Mouse (Mus musculus): ENCODE measurements around the gene Esrrg.

Gene Esrrg

DNA sequence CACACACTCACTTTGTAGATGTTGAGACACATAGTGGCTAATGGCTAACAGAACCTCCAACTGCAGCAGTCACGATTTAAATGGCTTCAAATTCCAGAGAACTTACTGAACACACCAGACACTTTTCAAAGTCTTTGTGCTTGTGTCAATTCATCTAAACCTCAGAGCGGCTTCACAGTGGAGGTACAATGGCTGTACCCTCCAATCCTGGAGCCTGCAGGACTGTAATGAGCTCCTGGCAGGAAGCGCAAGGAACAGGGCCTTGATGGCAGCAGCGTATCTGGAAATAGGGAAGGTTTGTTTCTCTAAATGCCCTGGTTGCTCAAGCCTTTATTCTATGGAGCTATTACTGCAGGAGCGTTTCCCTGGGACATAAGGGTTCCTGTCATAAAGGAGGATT, 63.9 kb downstream of the Esrrg start:
- TF ChIP-seq CTCF (conservative IDR thresholded peaks at IDR 0.05; ENCODE audit: low read length) (no peak), POU5F1 (IDR thresholded peaks at IDR 0.05; ENCODE audit: borderline replicate concordance, low read length) (no peak), NANOG (IDR thresholded peaks at IDR 0.05; ENCODE audit: borderline replicate concordance, low read length) (no peak)
- Histone ChIP-seq H3K4me3 (replicated peaks; ENCODE audit: low read length) (no peak overlapping the region), H3K36me3 (ENCODE audit: insufficient read depth, low read length) (no peaks in the 10 kb centered on the region)

DNA sequence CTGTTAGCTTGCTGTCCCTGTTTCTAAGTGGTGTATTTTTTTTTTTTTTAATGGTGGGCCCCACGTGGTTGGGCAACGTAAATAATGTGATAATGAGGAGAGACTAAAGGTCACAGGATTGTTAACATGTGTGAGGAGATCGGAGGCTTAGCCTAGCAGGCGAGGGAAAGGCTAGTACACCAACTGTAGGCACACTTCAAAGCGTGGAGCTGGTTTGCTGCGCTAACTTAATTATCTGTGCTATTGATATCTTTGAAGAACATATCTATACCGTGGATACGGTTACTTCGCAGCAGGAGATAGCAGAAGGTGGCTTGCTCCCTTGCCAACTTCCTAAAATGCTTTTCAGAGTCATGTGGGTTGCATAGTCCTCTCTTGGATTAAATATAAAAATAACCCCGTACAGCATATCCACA, 66.2 kb downstream of the Esrrg start:
- Histone ChIP-seq H3K36me3 (ENCODE audit: insufficient read depth, low read length) (no peaks in the 10 kb centered on the region), H3K4me3 (replicated peaks; ENCODE audit: low read length) (no peak overlapping the region), H3K9me3 (ENCODE audit: low read length) (no peaks in the 10 kb centered on the region), H3K27me3 (ENCODE audit: insufficient read depth, low read length) (no peaks in the 10 kb centered on the region), H3K4me1 (replicated peaks; ENCODE audit: low read depth, low read length) (no peaks in the 10 kb centered on the region)
- TF ChIP-seq NANOG (IDR thresholded peaks at IDR 0.05; ENCODE audit: borderline replicate concordance, low read length): no peak
- no peak for TF ChIP-seq POU5F1 (IDR thresholded peaks at IDR 0.05; ENCODE audit: borderline replicate concordance, low read length)
- no peak for TF ChIP-seq CTCF (conservative IDR thresholded peaks at IDR 0.05; ENCODE audit: low read length)

More for the DNA sequence above, 63.9 kb downstream of the Esrrg start:
- Histone ChIP-seq H3K9me3 (ENCODE audit: low read length) (no peaks in the 10 kb centered on the region), H3K27me3 (ENCODE audit: insufficient read depth, low read length) (no peaks in the 10 kb centered on the region), H3K4me1 (replicated peaks; ENCODE audit: low read depth, low read length) (no peaks in the 10 kb centered on the region)

DNA sequence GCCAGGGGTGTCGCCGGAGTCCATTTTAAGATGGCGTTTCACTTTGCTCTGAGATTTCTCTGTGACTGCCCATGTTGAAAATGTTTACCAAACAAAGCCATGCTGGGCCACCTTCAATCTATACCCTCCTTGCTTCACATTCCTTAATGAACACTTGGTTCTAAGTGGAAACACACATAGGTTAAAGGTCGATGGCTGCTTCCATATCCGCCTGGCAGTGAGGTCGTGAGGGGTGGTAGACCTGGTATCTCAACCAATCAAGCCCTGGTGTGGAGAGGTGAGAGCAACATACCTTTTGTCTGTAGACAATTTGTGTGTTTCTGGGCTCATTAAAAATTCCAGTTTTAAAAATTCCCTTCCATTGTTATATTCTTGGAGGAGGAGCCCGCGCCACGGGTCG, 68.0 kb downstream of the Esrrg start:
- Histone ChIP-seq H3K4me3 (replicated peaks; ENCODE audit: low read length) (no peak overlapping the region), H3K4me1 (replicated peaks; ENCODE audit: low read depth, low read length) (no peaks in the 10 kb centered on the region), H3K9me3 (ENCODE audit: low read length) (no peaks in the 10 kb centered on the region), H3K27me3 (ENCODE audit: insufficient read depth, low read length) (no peaks in the 10 kb centered on the region), H3K36me3 (ENCODE audit: insufficient read depth, low read length) (no peaks in the 10 kb centered on the region)
- no peak for TF ChIP-seq CTCF (conservative IDR thresholded peaks at IDR 0.05; ENCODE audit: low read length)
- TF ChIP-seq POU5F1 (IDR thresholded peaks at IDR 0.05; ENCODE audit: borderline replicate concordance, low read length): no peak

DNA sequence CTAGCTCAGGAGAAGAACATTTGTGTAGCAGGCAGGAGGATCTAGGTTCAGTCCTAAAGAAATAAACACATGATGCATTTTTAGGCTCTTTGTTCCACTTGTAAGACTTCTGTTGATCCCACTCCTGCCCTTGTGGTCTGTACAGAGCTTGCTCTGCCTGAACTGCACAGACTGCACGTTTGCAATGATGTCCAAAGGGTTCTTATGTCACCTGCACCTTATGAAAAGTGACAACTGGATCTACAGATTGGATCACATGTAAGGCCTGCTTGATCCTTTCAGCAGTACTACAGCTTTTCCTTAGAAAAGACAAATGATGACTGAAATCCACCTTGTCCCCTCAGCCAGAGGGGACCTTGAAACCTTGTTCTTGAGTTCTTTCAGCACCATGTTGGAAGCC, 70.7 kb downstream of the Esrrg start:
- no peaks in the 10 kb centered on the region for H3K36me3 ChIP-seq (ENCODE audit: insufficient read depth, low read length)
- H3K4me1 ChIP-seq (replicated peaks; ENCODE audit: low read depth, low read length): no peaks in the 10 kb centered on the region
- TF ChIP-seq NANOG (IDR thresholded peaks at IDR 0.05; ENCODE audit: borderline replicate concordance, low read length) (no peak), POU5F1 (IDR thresholded peaks at IDR 0.05; ENCODE audit: borderline replicate concordance, low read length) (no peak), CTCF (conservative IDR thresholded peaks at IDR 0.05; ENCODE audit: low read length) (no peak)
- no peak overlapping the region for H3K4me3 ChIP-seq (replicated peaks; ENCODE audit: low read length)
- H3K9me3 ChIP-seq (ENCODE audit: low read length): no peaks in the 10 kb centered on the region
- no peaks in the 10 kb centered on the region for H3K27me3 ChIP-seq (ENCODE audit: insufficient read depth, low read length)

DNA sequence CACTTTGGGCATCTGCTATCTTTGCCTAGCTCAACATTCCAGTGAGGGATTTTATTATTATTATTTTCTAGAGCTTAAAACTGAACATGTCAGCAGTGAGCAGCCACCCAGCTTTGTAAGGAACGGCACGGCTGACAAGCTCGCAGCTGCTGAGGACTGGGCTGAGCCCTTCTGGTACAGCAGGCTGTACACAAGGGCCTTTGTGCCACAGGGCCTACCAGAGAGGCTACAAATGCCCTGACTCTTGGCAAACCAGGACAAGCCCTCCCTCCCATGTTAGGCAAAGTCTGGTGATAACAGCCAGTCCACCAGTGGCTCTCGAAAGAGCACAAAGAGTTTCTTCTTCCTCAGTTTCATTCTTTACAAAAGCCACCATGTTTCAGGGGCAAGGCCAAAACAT, 75.9 kb downstream of the Esrrg start:
- no peaks in the 10 kb centered on the region for H3K27me3 ChIP-seq (ENCODE audit: insufficient read depth, low read length)
- no peak overlapping the region for H3K4me3 ChIP-seq (replicated peaks; ENCODE audit: low read length)
- no peaks in the 10 kb centered on the region for H3K9me3 ChIP-seq (ENCODE audit: low read length)
- TF ChIP-seq CTCF (conservative IDR thresholded peaks at IDR 0.05; ENCODE audit: low read length) (no peak), POU5F1 (IDR thresholded peaks at IDR 0.05; ENCODE audit: borderline replicate concordance, low read length) (no peak), NANOG (IDR thresholded peaks at IDR 0.05; ENCODE audit: borderline replicate concordance, low read length) (no peak)
- H3K4me1 ChIP-seq (replicated peaks; ENCODE audit: low read depth, low read length): no peaks in the 10 kb centered on the region
- H3K36me3 ChIP-seq (ENCODE audit: insufficient read depth, low read length): no peaks in the 10 kb centered on the region

DNA sequence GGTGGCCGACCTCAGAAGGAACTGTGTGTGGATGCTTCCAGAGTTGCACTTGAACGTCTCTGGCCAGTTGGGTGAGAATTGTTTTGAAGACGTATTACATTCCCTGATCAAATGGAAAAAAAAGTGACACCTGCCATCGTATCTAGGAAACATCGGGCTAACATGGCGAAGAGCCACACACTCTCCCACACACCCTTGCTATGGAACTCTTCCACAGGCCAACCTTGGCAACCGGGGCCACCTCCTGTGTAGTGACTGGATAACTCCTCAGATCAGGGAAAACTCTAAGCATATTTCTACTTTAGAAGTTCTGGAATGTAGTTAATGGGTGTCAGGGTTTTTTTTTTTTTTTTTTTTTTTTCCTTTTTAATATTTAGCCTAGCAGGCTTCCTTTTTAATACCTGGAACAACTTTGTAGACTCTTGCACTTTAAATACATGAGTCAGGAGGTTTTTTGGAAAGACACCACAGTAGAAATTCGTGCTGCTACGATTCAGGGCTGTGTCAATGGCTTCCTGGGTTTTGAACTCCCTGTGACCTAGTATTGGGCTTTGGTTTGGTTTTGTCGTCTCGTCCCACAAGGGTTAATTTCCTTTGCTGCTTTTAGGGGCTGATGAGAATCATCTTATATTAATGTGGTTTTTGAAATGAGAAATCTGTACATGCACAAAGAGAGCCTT, 83.4 kb downstream of the Esrrg start:
- Histone ChIP-seq H3K4me3 (replicated peaks; ENCODE audit: low read length) (no peak overlapping the region), H3K9me3 (ENCODE audit: low read length) (no peaks in the 10 kb centered on the region), H3K36me3 (ENCODE audit: insufficient read depth, low read length) (no peaks in the 10 kb centered on the region)

DNA sequence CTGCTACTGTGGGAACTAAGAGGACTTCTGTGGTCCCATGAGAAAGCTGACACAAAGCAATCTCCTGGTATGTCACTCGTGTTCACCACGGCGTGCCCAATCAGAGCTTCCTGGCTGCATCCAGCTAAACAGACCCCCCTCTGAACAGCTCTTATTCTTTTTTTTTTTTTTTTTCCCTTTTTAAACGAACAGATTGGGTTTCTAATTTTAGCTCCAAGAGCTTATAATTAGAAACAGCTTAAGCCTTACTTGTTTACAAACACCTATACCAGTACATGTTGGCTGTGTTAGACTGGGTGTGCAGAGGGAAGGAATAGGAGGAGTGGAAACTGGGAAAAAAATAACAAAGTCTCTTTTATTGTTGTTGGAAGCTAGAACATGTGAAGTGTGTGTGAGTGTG, 86.3 kb downstream of the Esrrg start:
- Histone ChIP-seq H3K36me3 (ENCODE audit: insufficient read depth, low read length) (no peaks in the 10 kb centered on the region), H3K9me3 (ENCODE audit: low read length) (peaks cover 8% of the 10 kb centered on the region), H3K4me1 (replicated peaks; ENCODE audit: low read depth, low read length) (no peaks in the 10 kb centered on the region), H3K27me3 (ENCODE audit: insufficient read depth, low read length) (no peaks in the 10 kb centered on the region), H3K4me3 (replicated peaks; ENCODE audit: low read length) (no peak overlapping the region)
- no peak for TF ChIP-seq CTCF (conservative IDR thresholded peaks at IDR 0.05; ENCODE audit: low read length)

More for the DNA sequence above, 83.4 kb downstream of the Esrrg start:
- Histone ChIP-seq H3K4me1 (replicated peaks; ENCODE audit: low read depth, low read length) (no peaks in the 10 kb centered on the region), H3K27me3 (ENCODE audit: insufficient read depth, low read length) (no peaks in the 10 kb centered on the region)
- TF ChIP-seq POU5F1 (IDR thresholded peaks at IDR 0.05; ENCODE audit: borderline replicate concordance, low read length): no peak
- TF ChIP-seq NANOG (IDR thresholded peaks at IDR 0.05; ENCODE audit: borderline replicate concordance, low read length): no peak
- no peak for TF ChIP-seq CTCF (conservative IDR thresholded peaks at IDR 0.05; ENCODE audit: low read length)

DNA sequence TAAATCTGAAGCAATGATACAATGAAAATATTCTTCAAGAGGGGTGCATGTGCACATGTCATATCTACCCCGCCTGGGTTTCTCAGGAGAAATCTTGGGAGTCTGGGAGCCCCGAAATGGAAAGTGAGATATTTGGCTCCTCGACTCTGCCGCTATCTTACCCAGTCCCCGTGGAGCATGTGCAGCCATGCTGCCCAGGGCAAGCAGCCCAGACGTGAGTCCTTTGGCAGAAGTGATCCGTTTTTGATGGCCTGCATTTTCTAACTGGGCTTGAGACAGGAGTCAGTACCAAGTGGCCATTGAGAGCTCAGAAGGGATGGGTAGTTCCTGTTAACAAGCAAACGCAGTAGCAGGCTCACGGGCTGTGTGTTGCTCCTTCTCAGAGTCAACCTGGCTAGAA, 89.6 kb downstream of the Esrrg start:
- no peaks in the 10 kb centered on the region for H3K36me3 ChIP-seq (ENCODE audit: insufficient read depth, low read length)
- no peak overlapping the region for H3K4me3 ChIP-seq (replicated peaks; ENCODE audit: low read length)
- no peaks in the 10 kb centered on the region for H3K4me1 ChIP-seq (replicated peaks; ENCODE audit: low read depth, low read length)
- H3K27me3 ChIP-seq (ENCODE audit: insufficient read depth, low read length): no peaks in the 10 kb centered on the region
- no peak for TF ChIP-seq POU5F1 (IDR thresholded peaks at IDR 0.05; ENCODE audit: borderline replicate concordance, low read length)
- no peak for TF ChIP-seq NANOG (IDR thresholded peaks at IDR 0.05; ENCODE audit: borderline replicate concordance, low read length)
- TF ChIP-seq CTCF (conservative IDR thresholded peaks at IDR 0.05; ENCODE audit: low read length): no peak
- H3K9me3 ChIP-seq (ENCODE audit: low read length): peaks cover 8% of the 10 kb centered on the region

DNA sequence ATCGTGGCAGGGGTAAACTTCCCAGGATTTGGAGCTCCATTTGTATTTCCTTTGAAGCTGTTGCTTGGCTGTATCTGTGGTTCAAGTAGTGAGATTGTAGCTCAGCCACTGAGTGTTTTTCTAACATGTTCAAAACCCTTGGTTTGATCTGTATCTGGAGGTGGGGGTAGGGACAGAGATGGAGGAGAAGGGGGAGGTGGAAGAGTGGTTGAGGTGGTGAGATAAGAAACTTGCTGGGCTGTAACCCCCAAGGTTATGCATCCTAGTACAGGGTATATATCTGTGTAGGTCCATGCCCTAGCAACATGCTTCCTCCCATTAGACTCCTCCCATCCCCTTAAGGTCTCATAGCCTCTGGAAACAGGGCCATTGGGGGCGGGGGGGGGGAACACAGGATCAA, 92.4 kb downstream of the Esrrg start:
- no peak overlapping the region for H3K4me3 ChIP-seq (replicated peaks; ENCODE audit: low read length)
- H3K36me3 ChIP-seq (ENCODE audit: insufficient read depth, low read length): no peaks in the 10 kb centered on the region
- H3K27me3 ChIP-seq (ENCODE audit: insufficient read depth, low read length): no peaks in the 10 kb centered on the region
- peaks cover 8% of the 10 kb centered on the region for H3K9me3 ChIP-seq (ENCODE audit: low read length)
- TF ChIP-seq CTCF (conservative IDR thresholded peaks at IDR 0.05; ENCODE audit: low read length): no peak
- TF ChIP-seq NANOG (IDR thresholded peaks at IDR 0.05; ENCODE audit: borderline replicate concordance, low read length): no peak
- no peak for TF ChIP-seq POU5F1 (IDR thresholded peaks at IDR 0.05; ENCODE audit: borderline replicate concordance, low read length)
- no peaks in the 10 kb centered on the region for H3K4me1 ChIP-seq (replicated peaks; ENCODE audit: low read depth, low read length)

All from E14TG2a.4 (cell line).